Mouse (Mus musculus) cerebellum, adult 2 months (tissue): Measurements from ENCODE around the gene Poldip3.

ENCODE experiments used
- CTCF ChIP-seq: fragments of 200-500 bp; IDR thresholded peaks from 2 replicates; pipeline ENCODE4 v1.5.1; 2011; ENCODE audit warnings: low read depth, mild to moderate bottlenecking, control low read depth, low read length, moderate library complexity, borderline replicate concordance; ENCODE audit not compliant: insufficient read depth
- POLR2A ChIP-seq: fragments of 200-500 bp; IDR thresholded peaks from 2 replicates; pipeline ENCODE4 v1.6.1; 2011; ENCODE audit warnings: low read length, control low read depth, borderline replicate concordance; ENCODE audit not compliant: insufficient read depth

GRCm38 (mm10) chr15:83168311-83168710 lies 19.1 kb upstream of the Poldip3 start:
- TF ChIP-seq POLR2A (no peak), CTCF (no peak)
